In the genomic region with DNA sequence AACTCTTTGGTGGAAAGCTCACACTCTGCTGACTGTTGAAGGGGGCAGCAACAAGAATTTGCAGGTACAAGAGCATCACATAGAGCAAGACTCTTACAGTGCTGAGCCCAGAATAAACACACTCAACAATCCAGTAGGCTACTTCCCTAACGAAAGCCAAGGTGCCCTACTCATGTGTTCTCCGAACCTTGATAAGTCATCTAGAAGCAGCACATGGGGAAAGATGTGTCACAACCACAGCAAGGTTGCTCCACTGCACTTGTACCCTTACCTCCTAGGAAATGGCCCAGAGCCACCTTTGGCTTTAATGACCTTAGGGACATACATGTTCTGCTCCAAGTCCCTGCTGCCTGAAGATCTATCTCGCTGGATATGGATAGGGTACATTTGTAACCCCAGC, we compare ENCODE assay signal across 22 mouse cellular contexts.
"Had no signal": no experiment of that assay in that cellular context is flagged by ENCODE, and none has a peak within 500 bp of the region (broad histone marks: within the 10 kb centered on the region; RNA-seq: fewer than 3 reads in every experiment).

No protein-coding gene starts in this region.

- H3K4me3 ChIP-seq: kidney, embryonic 15.5 days; limb, embryonic 12.5 days; limb, embryonic 15.5 days; megakaryocyte, embryonic 14.5 days; midbrain, embryonic 10.5 days; midbrain, embryonic 13.5 days; myocyte; neural tube, embryonic 13.5 days; stomach, embryonic 15.5 days had no signal

- H3K27ac ChIP-seq: kidney, embryonic 15.5 days; limb, embryonic 12.5 days; limb, embryonic 15.5 days; liver, embryonic 14.5 days; midbrain, embryonic 10.5 days; midbrain, embryonic 13.5 days; neural tube, embryonic 13.5 days; stomach, embryonic 15.5 days had no signal

- H3K27me3 ChIP-seq: kidney, embryonic 15.5 days; limb, embryonic 12.5 days; limb, embryonic 15.5 days; megakaryocyte, embryonic 14.5 days; midbrain, embryonic 13.5 days; neural tube, embryonic 13.5 days; stomach, embryonic 15.5 days had no signal

- H3K4me1 ChIP-seq: megakaryocyte, embryonic 14.5 days had no signal

- H3K36me3 ChIP-seq: kidney, embryonic 15.5 days; limb, embryonic 12.5 days; limb, embryonic 15.5 days; midbrain, embryonic 10.5 days; midbrain, embryonic 13.5 days; neural tube, embryonic 13.5 days; stomach, embryonic 15.5 days had no signal

- ATAC-seq: liver, postnatal 0 days; midbrain, embryonic 13.5 days; midbrain, embryonic 16.5 days had no signal

- H3K9me3 ChIP-seq: kidney, embryonic 15.5 days; limb, embryonic 15.5 days; megakaryocyte, embryonic 14.5 days; midbrain, embryonic 13.5 days; neural tube, embryonic 13.5 days; stomach, embryonic 15.5 days had no signal

- H3K4me2 ChIP-seq: kidney, embryonic 15.5 days; limb, embryonic 12.5 days; limb, embryonic 15.5 days; liver, embryonic 11.5 days; lung, embryonic 14.5 days; midbrain, embryonic 13.5 days; neural tube, embryonic 13.5 days; stomach, embryonic 15.5 days had no signal

- DNase-seq: kidney, adult 11 months; kidney, adult 8-10 months; kidney, postnatal 10 days; kidney, postnatal 36 days; liver, postnatal 0 days; lung, embryonic 14.5 days; lung, postnatal 10 days; right cerebral cortex, postnatal 25 days; spleen, adult 18-20 months; thymus, postnatal 36 days had no signal

- H3K9ac ChIP-seq: kidney, embryonic 15.5 days; limb, embryonic 12.5 days; limb, embryonic 15.5 days; liver, embryonic 14.5 days; liver, postnatal 0 days; lung, embryonic 14.5 days; midbrain, embryonic 13.5 days; neural tube, embryonic 13.5 days; stomach, embryonic 15.5 days had no signal
